Mouse (Mus musculus): ENCODE results near the gene Stard10. TPM values are rescaled to one million over a fixed set of nuclear protein-coding genes. Genes with fewer than 3 reads are reported as not detected.

The Stard10 gene
- polyA plus RNA-seq (2015; fragmentation: Illumina TruSeq; extraction: RNeasy Lipid Tissue Mini Kit (QIAGEN cat#74804); ENCODE audit: insufficient read depth, low read depth, low replicate concordance), result 111 TPM

DNA sequence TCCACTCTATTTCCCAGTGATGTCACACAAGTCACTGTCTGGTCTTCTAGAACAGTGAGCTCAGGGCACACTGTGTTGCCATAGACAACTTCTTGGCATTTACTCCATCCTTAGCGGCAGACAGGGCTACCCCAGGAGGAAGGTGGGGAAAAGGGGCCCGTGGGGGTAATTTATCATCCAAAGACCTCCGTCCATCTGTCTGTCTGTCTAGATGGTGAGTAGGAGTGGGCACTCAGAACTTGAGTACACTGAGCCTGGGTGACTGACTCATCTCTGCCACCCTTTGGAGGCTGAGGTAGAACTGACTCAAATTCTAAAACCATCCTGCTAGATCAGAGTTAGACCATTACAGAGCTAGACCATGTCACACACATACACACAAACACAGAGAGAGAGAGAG is at the start of gene Stard10:
Gene Stard10, plus strand, starts transcription at position 73 of the 400 bp plus-strand sequence.

DNA sequence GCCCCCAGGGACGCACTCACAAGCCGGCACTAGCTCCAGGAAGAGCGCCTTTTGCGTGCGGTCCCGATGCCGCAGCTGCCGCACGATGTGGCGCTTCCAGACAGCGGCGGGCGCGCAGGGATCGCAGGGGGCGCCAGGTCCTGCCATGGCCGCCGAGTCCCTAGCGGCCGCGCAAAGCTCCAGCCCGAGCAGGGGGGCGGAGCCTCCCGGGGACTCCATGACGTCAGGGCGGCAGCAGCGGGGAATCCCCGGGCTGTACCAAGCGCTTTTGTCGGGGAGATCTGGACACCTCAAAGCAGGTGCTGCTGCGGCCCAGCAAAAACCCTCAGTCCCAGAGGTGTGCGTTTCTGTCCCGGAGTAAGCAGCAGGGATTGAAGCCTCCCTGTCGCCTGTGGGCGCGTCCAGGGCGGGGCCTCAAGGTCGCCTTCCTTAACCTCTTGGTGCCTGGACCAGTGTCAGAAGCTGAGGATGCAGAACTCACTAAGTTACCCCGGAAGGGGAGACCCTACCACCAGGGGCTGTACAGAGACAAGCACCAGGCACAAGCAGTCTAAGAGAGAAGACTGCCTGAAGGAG is 14.9 kb upstream of the Stard10 start, which contains the start of gene Atg16l2:
Gene Atg16l2, minus strand, starts transcription at position 371 of the 576 bp plus-strand sequence.

DNA sequence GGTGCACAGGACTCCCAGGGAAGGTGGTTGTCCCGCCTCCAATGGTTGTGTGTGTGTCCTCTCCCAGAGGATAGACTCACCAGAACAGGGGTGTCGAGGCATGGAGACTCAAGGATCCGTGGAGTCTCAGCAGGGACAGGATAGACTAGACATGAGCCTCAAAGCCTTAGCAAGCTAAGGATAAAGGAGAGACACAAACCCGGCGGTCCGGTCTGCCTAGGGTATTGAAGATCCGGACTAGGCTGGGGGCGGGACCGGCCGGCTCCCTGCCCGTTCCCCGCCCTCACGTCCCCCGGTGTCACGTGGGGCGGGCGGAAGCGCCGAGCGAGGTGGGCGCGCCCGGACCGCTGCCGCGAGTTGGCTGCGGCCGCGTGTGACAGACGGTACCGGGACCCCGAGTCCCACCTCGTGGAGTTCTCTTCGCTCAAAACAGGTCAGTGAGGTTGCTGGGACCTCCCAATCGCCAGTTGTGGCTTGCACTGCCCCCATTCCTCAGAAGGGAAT is 30.9 kb downstream of the Stard10 start, which contains the start of gene Arap1:
Gene Arap1, plus strand, starts transcription at position 301 of the 504 bp plus-strand sequence.

Other genes with a start within 250 kb of the Stard10 start
- gene Fchsd2, start 224.2 kb upstream of the Stard10 start, polyA plus RNA-seq (2015; fragmentation: Illumina TruSeq; extraction: RNeasy Lipid Tissue Mini Kit (QIAGEN cat#74804); ENCODE audit: insufficient read depth, low read depth, low replicate concordance), result 3.6 TPM
- 8.9 TPM for gene Atg16l2, start 14.8 kb upstream of the Stard10 start, polyA plus RNA-seq (2015; fragmentation: Illumina TruSeq; extraction: RNeasy Lipid Tissue Mini Kit (QIAGEN cat#74804); ENCODE audit: insufficient read depth, low read depth, low replicate concordance)
- 22.9 TPM for gene Arap1, start 31.0 kb downstream of the Stard10 start, polyA plus RNA-seq (2015; fragmentation: Illumina TruSeq; extraction: RNeasy Lipid Tissue Mini Kit (QIAGEN cat#74804); ENCODE audit: insufficient read depth, low read depth, low replicate concordance)
- gene Gm45837, start 93.8 kb downstream of the Stard10 start, polyA plus RNA-seq (2015; fragmentation: Illumina TruSeq; extraction: RNeasy Lipid Tissue Mini Kit (QIAGEN cat#74804); ENCODE audit: insufficient read depth, low read depth, low replicate concordance), result 3.0 TPM
- gene Pde2a, start 104.6 kb downstream of the Stard10 start, polyA plus RNA-seq (2015; fragmentation: Illumina TruSeq; extraction: RNeasy Lipid Tissue Mini Kit (QIAGEN cat#74804); ENCODE audit: insufficient read depth, low read depth, low replicate concordance), result 19.8 TPM